Mouse (Mus musculus) cerebellum, postnatal 14 days (tissue): Measurements from ENCODE around the gene Theg.

Experiments
- DNase-seq, 2 experiments: peaks; one replicate each; pipeline ENCODE4 v3.0.0; 2021; ENCODE audit warnings: mixed read lengths in 2 of 2

The Theg gene

GRCm38 (mm10) chr10:79587061-79587751, at the start of gene Theg:
Theg (minus strand) TSS chr10:79587331.
- DNase-seq = no peak

- peak; percentile 55 to 66 for DNase-seq
Measured at GRCm38 (mm10) chr10:79636287-79636686, 49.2 kb upstream of the Theg start.

GRCm38 (mm10) chr10:79633006-79633777, 46.1 kb upstream of the Theg start:
- DNase-seq = peak; percentile 7 to 14

GRCm38 (mm10) chr10:79631432-79631831, 44.3 kb upstream of the Theg start:
- DNase-seq = peak; percentile 71 to 81

GRCm38 (mm10) chr10:79628377-79628776, 41.2 kb upstream of the Theg start:
- peak; percentile 47 to 62 for DNase-seq

GRCm38 (mm10) chr10:79626156-79626555, 39.0 kb upstream of the Theg start:
- peak in 1 of 2 experiments; percentile 37 for DNase-seq

GRCm38 (mm10) chr10:79625398-79625797, 38.3 kb upstream of the Theg start:
- DNase-seq = peak; percentile 59 to 69

GRCm38 (mm10) chr10:79623950-79624349, 36.8 kb upstream of the Theg start:
- peak; percentile 50 to 57 for DNase-seq

GRCm38 (mm10) chr10:79616376-79616775, 29.2 kb upstream of the Theg start:
- peak; percentile 43 to 51 for DNase-seq

GRCm38 (mm10) chr10:79615860-79616259, 28.7 kb upstream of the Theg start:
- DNase-seq = peak; percentile 88 to 90

GRCm38 (mm10) chr10:79614305-79614643, 27.1 kb upstream of the Theg start:
- DNase-seq = no peak

- DNase-seq = peak; percentile 79
Measured at GRCm38 (mm10) chr10:79613578-79614304, 26.6 kb upstream of the Theg start, which contains the start of gene C2cd4c. C2cd4c (minus strand) TSS chr10:79614025.

GRCm38 (mm10) chr10:79612192-79613135, 25.3 kb upstream of the Theg start:
- peak; percentile 64 to 68 for DNase-seq

- DNase-seq = peak; percentile 58 to 59
Measured at GRCm38 (mm10) chr10:79611296-79611695, 24.2 kb upstream of the Theg start.

GRCm38 (mm10) chr10:79609276-79609675, 22.1 kb upstream of the Theg start:
- peak in 1 of 2 experiments; percentile 12 for DNase-seq

GRCm38 (mm10) chr10:79607892-79608291, 20.8 kb upstream of the Theg start:
- peak; percentile 14 to 19 for DNase-seq

- DNase-seq = peak; percentile 64 to 75
Measured at GRCm38 (mm10) chr10:79606537-79606936, 19.4 kb upstream of the Theg start.

GRCm38 (mm10) chr10:79597936-79598230, 10.8 kb upstream of the Theg start:
- DNase-seq = no peak

- DNase-seq = no peak
Measured at GRCm38 (mm10) chr10:79597051-79597935, 10.2 kb upstream of the Theg start.

GRCm38 (mm10) chr10:79595590-79595929, 8.4 kb upstream of the Theg start:
- DNase-seq = no peak

- DNase-seq = peak; percentile 80 to 84
Measured at GRCm38 (mm10) chr10:79594872-79595589, 7.9 kb upstream of the Theg start.
